ENCODE assay signal across 40 mouse cellular contexts in the genomic region with DNA sequence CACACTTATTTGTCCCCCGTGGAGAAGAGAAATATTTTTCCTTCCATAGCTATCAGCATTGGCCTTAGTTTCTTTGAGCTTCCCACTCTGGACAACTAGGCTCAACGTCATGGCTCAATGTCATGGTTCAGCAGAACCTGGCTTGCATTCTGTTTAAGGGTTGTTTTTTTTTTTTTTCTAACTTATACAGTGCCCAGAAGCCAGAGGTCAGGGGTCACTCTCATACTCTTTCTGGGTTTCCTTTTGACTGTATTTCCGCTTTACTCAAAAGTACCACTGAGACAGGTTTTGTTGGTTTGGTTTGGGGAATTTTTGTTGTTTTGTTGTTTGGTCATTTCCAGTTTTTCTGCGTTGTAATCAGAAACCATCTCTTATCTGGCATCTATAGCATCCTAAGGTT. TPM values are rescaled to one million over a fixed set of nuclear protein-coding genes. Genes with fewer than 3 reads are reported as not detected.
"Had no signal": no experiment of that assay in that cellular context is flagged by ENCODE, and none has a peak within 500 bp of the region (broad histone marks: within the 10 kb centered on the region; RNA-seq: fewer than 3 reads in every experiment).

No protein-coding gene starts in this region.

- H3K27me3 ChIP-seq: heart, embryonic 13.5 days; heart, embryonic 15.5 days; hindbrain, embryonic 13.5 days; hindbrain, embryonic 15.5 days; kidney, embryonic 15.5 days; limb, embryonic 15.5 days; liver, embryonic 12.5 days had no signal

- H3K4me1 ChIP-seq: hindbrain, embryonic 13.5 days; limb, embryonic 13.5 days; limb, embryonic 15.5 days had no signal

- H3K36me3 ChIP-seq: heart, embryonic 13.5 days; heart, embryonic 15.5 days; hindbrain, embryonic 13.5 days; hindbrain, embryonic 15.5 days; kidney, embryonic 15.5 days; limb, embryonic 13.5 days; limb, embryonic 15.5 days; liver, embryonic 12.5 days had no signal

- H3K9me3 ChIP-seq: heart, embryonic 13.5 days; heart, embryonic 15.5 days; hindbrain, embryonic 13.5 days; hindbrain, embryonic 15.5 days; kidney, embryonic 15.5 days; limb, embryonic 13.5 days; limb, embryonic 15.5 days; liver, embryonic 12.5 days had no signal

- H3K9ac ChIP-seq: heart, embryonic 13.5 days; heart, embryonic 15.5 days; hindbrain, embryonic 13.5 days; hindbrain, embryonic 15.5 days; kidney, embryonic 15.5 days; limb, embryonic 13.5 days; limb, embryonic 15.5 days; liver, embryonic 12.5 days had no signal

- ATAC-seq: hindbrain, postnatal 0 days; intestine, embryonic 16.5 days; liver, embryonic 12.5 days had no signal

- H3K4me2 ChIP-seq: heart, embryonic 11.5 days; heart, embryonic 13.5 days; heart, embryonic 15.5 days; hindbrain, embryonic 13.5 days; hindbrain, embryonic 15.5 days; kidney, embryonic 15.5 days; limb, embryonic 13.5 days; limb, embryonic 15.5 days; liver, embryonic 12.5 days had no signal

- H3K4me3 ChIP-seq: heart, adult 2 months; heart, embryonic 13.5 days; heart, embryonic 15.5 days; hindbrain, embryonic 13.5 days; hindbrain, embryonic 15.5 days; kidney, embryonic 15.5 days; left cerebral cortex, adult 2 months; limb, embryonic 13.5 days; limb, embryonic 15.5 days; liver, embryonic 12.5 days had no signal

- DNase-seq: gastrocnemius, postnatal 14 days; gastrocnemius, postnatal 36 days; heart, adult 11 months; heart, adult 2 months; heart, postnatal 14 days; heart, postnatal 36 days; kidney, adult 11 months; kidney, adult 2 months; kidney, adult 9 months; kidney, postnatal 14 days; kidney, postnatal 36 days; layer of hippocampus, adult 9-11 months; left cerebral cortex, postnatal 4 days had no signal

- H3K27ac ChIP-seq: heart, adult 2 months; heart, embryonic 13.5 days; heart, embryonic 15.5 days; hindbrain, embryonic 13.5 days; hindbrain, embryonic 15.5 days; hindbrain, postnatal 0 days; kidney, embryonic 15.5 days; kidney, postnatal 0 days; left cerebral cortex, adult 2 months; limb, embryonic 13.5 days; limb, embryonic 15.5 days; liver, embryonic 12.5 days had no signal

RNA-seq across cellular contexts. Expression of gene Spz1, which starts 2.2 kb away (rescaled TPM):
- total RNA-seq: gastrocnemius, adult 18-20 months; gastrocnemius, adult 8-10 months; gastrocnemius, postnatal 14 days; gastrocnemius, postnatal 36 days; heart, adult 2 months; heart, postnatal 14 days; heart, postnatal 36 days; hematopoietic stem cell, adult 5-6 weeks; hindbrain, postnatal 0 days; layer of hippocampus, adult 18-20 months; layer of hippocampus, adult 8-10 months; layer of hippocampus, postnatal 25 days; left cerebral cortex, adult 2 months; left cerebral cortex, postnatal 10 days; left cerebral cortex, postnatal 25 days; left cerebral cortex, postnatal 4 days; liver, adult 2 months had no signal
- polyA plus RNA-seq: heart, embryonic 11.5 days; heart, embryonic 13.5 days; heart, embryonic 15.5 days; heart, postnatal 0 days; hindbrain, embryonic 11.5 days; hindbrain, embryonic 13.5 days; hindbrain, embryonic 15.5 days; hindbrain, postnatal 0 days; intestine, embryonic 14.5 days; intestine, embryonic 16.5 days; kidney, embryonic 15.5 days; kidney, postnatal 0 days; large intestine, adult 2 months; limb, embryonic 11.5 days; limb, embryonic 13.5 days; limb, embryonic 15.5 days; liver, adult 2 months; liver, embryonic 12.5 days had no signal
